Mouse (Mus musculus) hindbrain, embryonic 14.5 days (tissue): ENCODE data around the gene Rgp1. TPM values are rescaled to one million over a fixed set of nuclear protein-coding genes. Genes with fewer than 3 reads are reported as not detected.

ENCODE experiments used
- ATAC-seq: fragments of 200-750 bp; cut with Nextera tagmentation; 2 replicates; pipeline ENCODE4 v1.8.0; 2017; ENCODE audit warnings: moderate number of reproducible peaks, mild to moderate bottlenecking, moderate TSS enrichment, moderate library complexity; ENCODE audit not compliant: low FRiP score
- DNase-seq: peaks from one replicate; pipeline ENCODE4 v3.0.0-alpha.2; 2015; ENCODE audit warnings: low spot score
- H3K27ac ChIP-seq: fragments of 300-500 bp; sonication (generic); 2 replicates; pipeline ENCODE4 v1.5.1; 2014; ENCODE audit warnings: mild to moderate bottlenecking, moderate library complexity
- H3K27me3 ChIP-seq: fragments of 300-500 bp; sonication (generic); 2 replicates; pipeline ENCODE4 v1.6.1; 2014; ENCODE audit warnings: mild to moderate bottlenecking, low read length, mixed read lengths; ENCODE audit not compliant: control insufficient read depth, insufficient read depth
- H3K36me3 ChIP-seq: fragments of 300-500 bp; sonication (generic); replicated peaks from 2 replicates; pipeline ENCODE4 v1.6.1; 2014; ENCODE audit not compliant: control insufficient read depth, insufficient read depth
- H3K4me1 ChIP-seq: fragments of 300-500 bp; sonication (generic); replicated peaks from 2 replicates; pipeline ENCODE4 v1.6.1; 2014; ENCODE audit warnings: antibody characterized with exemption, low read length, mixed read lengths; ENCODE audit not compliant: control insufficient read depth, insufficient read depth
- H3K4me2 ChIP-seq: fragments of 300-500 bp; sonication (generic); replicated peaks from 2 replicates; pipeline ENCODE4 v1.6.1; 2014; ENCODE audit warnings: mild to moderate bottlenecking, moderate library complexity
- H3K4me3 ChIP-seq: fragments of 300-500 bp; sonication (generic); replicated peaks from 2 replicates; pipeline ENCODE4 v1.5.1; 2014; ENCODE audit warnings: mild to moderate bottlenecking, low read length
- H3K9ac ChIP-seq: fragments of 300-500 bp; sonication (generic); 2 replicates; pipeline ENCODE4 v1.6.1; 2014
- H3K9me3 ChIP-seq: fragments of 300-500 bp; sonication (generic); 2 replicates; pipeline ENCODE4 v1.6.1; 2016; ENCODE audit warnings: low read length; ENCODE audit not compliant: control insufficient read depth
- WGBS: fragments of 180-500 bp; shearing (Covaris S2); extraction: QIAGEN DNeasy Blood & Tissue Kit; methylation state at CpG from one replicate; pipeline ENCODE4 v1.1.7; 2014; 5-methylcytosine and 5-hydroxymethylcytosine counted together
- polyA plus RNA-seq: library from polyadenylated mRNA; unstranded; fragments of >200 nt; fragmentation: Nextera tagmentation; extraction: Ambion mirVana; gene quantifications from 2 replicates; pipeline ENCODE4 v1.2.1, GENCODE M21; 2014

The Rgp1 gene
- 21.7 and 25.2 TPM in 2 replicates for polyA plus RNA-seq

DNA sequence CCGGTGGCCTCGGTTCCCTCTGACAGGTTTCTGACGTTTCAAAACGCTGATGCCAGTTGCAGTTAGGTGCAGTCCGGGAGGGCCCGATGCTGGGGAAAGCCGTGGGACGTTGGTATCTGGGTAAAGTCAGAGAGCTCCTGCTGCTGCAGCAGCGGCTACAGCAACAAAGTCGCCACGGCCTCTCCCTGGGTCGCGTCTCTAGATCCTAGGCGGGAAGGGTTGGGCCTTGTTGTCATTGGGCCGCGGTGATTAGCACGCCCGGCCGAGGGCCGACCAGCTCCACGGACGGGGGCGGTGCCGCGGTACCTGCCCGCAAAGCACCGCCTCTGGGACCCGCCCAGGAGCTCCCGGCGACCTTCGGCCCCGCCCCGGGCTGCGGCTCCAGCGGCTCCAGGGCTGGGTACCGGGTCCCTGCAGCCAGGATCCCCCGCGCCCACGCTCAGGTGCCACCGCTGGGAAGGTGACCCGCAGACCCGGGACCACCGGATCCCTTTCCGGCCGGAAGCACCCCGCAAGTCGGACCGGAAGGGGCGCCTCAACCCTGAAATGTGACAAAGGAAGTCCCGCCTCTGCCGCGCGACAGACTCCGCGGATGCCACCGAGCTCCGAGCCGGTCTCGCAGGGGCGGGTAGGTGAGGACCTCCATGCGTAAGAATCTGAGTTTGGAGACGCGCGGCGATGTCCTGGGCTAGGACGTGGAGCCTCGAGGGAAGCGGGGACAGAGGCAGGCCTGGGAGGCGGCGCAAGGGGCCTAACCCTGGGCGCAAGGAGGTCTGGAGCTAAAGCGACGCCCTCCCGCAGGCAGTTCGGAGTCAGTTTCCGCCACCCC, at the start of gene Rgp1, which contains the start of gene Gba2:
Rgp1 (plus strand) TSS at position 340 of the 829 bp plus-strand sequence.
Gba2 (minus strand) TSS at position 498 of the 829 bp plus-strand sequence.
- WGBS: under 1% methylated on average over 70 of the region's 76 CpGs
- H3K4me1 ChIP-seq: peaks cover 48% of the 10 kb centered on the region
- no peaks in the 10 kb centered on the region for H3K9me3 ChIP-seq
- peak within 1 kb of the TSS; percentile 98 for H3K4me2 ChIP-seq
- H3K36me3 ChIP-seq: peaks cover 40% of the 10 kb centered on the region
- H3K4me3 ChIP-seq: peak within 1 kb of the TSS; percentile 94
- H3K27ac ChIP-seq: peak within 1 kb of the TSS; percentile 87
- ATAC-seq: peak; percentile 89
- H3K27me3 ChIP-seq: no peaks in the 10 kb centered on the region
- peak; percentile 78 for DNase-seq
- peak within 1 kb of the TSS; percentile 89 for H3K9ac ChIP-seq

DNA sequence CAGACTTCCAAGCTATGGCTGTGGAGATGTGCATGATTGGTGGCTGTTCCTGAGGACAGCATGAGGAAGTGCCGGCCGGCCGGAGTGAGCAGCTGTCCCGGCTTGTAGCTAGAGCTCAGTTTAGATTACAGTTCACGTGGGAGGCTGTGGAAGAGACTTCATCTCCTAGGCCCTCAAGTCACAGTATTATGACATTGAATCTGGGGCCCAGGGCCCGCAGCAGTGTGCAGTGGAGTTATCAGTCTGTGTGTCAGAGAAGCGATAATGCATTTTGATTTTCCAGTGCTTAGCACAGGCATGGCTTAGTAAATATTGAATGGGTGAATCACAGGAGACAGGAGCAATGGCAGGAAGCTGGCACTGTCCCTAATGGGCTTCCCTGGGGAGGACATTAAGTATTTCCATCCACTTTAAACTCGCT, 48.4 kb upstream of the Rgp1 start:
- no peak overlapping the region for H3K4me3 ChIP-seq
- DNase-seq (no peak), ATAC-seq (no peak)
- no peaks in the 10 kb centered on the region for H3K9me3 ChIP-seq
- 63% methylated on average over 8 of the region's 8 CpGs for WGBS
- no peak overlapping the region for H3K4me2 ChIP-seq
- H3K4me1 ChIP-seq: no peaks in the 10 kb centered on the region
- no peak overlapping the region for H3K9ac ChIP-seq
- H3K36me3 ChIP-seq: peaks cover 41% of the 10 kb centered on the region
- peaks cover 14% of the 10 kb centered on the region for H3K27me3 ChIP-seq
- H3K27ac ChIP-seq: 0 out of 2 replicates have a peak overlapping the region, but pooled peaks have one; percentile 38

DNA sequence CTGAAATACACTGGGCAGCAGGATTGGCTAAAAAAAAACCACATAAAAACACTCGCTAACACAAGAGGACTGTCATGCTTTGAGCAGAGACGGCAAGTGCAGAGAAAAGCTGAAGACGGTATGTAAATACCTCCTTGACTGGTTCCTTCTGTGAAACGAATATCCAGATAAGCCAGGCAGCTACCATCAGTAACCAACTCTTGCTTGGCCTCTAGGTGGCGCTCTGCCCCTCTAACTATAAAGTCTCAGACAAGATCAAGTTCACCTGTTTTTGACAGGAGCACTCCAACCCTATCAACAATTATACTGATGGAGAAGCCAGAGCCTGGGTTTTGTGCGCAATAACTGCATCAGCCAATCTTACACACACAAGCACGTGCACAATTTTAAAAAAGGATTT, 47.9 kb upstream of the Rgp1 start:
- no peak overlapping the region for H3K4me3 ChIP-seq
- DNase-seq: peak; percentile 70
- peaks cover 10% of the 10 kb centered on the region; the same call in 1 of the 2 replicates for H3K27me3 ChIP-seq
- H3K36me3 ChIP-seq: peaks cover 46% of the 10 kb centered on the region
- H3K9me3 ChIP-seq: no peaks in the 10 kb centered on the region
- no peak overlapping the region for H3K9ac ChIP-seq
- 29% methylated on average over 7 of the region's 7 CpGs for WGBS
- ATAC-seq: no peak
- H3K4me2 ChIP-seq: no peak overlapping the region
- no peak overlapping the region for H3K27ac ChIP-seq
- no peaks in the 10 kb centered on the region for H3K4me1 ChIP-seq

GRCm38 (mm10) chr4:43533270-43533669, 45.2 kb upstream of the Rgp1 start:
- Histone ChIP-seq H3K4me3 (no peak overlapping the region), H3K4me2 (no peak overlapping the region), H3K27ac (no peak overlapping the region), H3K9me3 (no peaks in the 10 kb centered on the region), H3K27me3 (no peaks in the 10 kb centered on the region), H3K4me1 (no peaks in the 10 kb centered on the region), H3K9ac (no peak overlapping the region), H3K36me3 (peaks cover 72% of the 10 kb centered on the region)
- no peak for ATAC-seq
- 94% methylated on average over 9 of the region's 9 CpGs for WGBS
- DNase-seq: no peak

DNA sequence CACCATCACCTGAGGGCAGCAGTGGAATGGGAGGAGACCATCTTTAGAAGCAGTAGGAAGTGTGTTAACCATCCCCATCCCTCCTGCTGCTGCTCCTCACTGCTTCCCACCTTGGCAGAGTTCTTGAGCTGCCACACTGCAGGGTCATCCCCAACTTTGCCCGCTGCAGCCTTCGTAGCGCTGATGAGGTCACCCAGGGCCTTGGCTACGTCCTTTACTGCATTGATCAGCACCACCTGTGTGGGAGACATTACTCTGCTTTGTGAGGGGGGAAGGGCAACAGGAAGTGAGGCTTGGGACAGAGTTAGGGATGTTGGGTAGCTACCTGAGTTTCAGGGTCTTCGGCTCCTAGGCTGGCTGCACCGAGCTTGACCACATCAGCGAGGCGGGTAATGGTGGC, 42.9 kb upstream of the Rgp1 start:
- Histone ChIP-seq H3K36me3 (peaks cover 96% of the 10 kb centered on the region), H3K4me3 (no peak overlapping the region), H3K4me2 (no peak overlapping the region), H3K9ac (no peak overlapping the region), H3K27me3 (no peaks in the 10 kb centered on the region), H3K4me1 (no peaks in the 10 kb centered on the region), H3K27ac (no peak overlapping the region), H3K9me3 (no peaks in the 10 kb centered on the region)
- WGBS: over 99% methylated on average over 8 of the region's 8 CpGs
- no peak for ATAC-seq
- no peak for DNase-seq

GRCm38 (mm10) chr4:43536031-43536430, 42.5 kb upstream of the Rgp1 start:
- Histone ChIP-seq H3K4me1 (no peaks in the 10 kb centered on the region), H3K9ac (no peak overlapping the region), H3K4me3 (no peak overlapping the region), H3K36me3 (peaks cover 99% of the 10 kb centered on the region), H3K9me3 (no peaks in the 10 kb centered on the region), H3K27ac (no peak overlapping the region), H3K4me2 (no peak overlapping the region), H3K27me3 (no peaks in the 10 kb centered on the region)
- WGBS: 96% methylated on average over 9 of the region's 9 CpGs
- ATAC-seq: no peak
- no peak for DNase-seq

DNA sequence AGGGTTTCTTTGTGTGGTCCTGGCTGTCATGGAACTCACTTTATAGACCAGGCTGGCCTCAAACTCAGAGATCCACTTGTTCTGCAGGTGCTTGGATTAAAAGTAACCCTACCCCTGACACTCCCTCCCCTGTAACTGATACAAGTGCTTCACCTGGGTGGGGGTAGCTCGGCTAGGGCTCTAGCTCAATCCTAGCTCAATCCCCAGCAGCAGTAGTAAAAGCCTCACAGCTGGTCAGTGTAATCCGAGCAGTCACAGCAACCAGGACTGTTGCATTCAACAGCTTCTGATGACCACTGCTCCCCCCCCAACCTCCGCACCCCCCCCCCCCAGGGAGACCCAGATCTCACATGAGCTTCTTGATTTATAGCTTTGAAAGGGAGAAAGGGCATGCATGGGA, 36.5 kb upstream of the Rgp1 start:
- DNase-seq (no peak), ATAC-seq (no peak)
- Histone ChIP-seq H3K9ac (no peak overlapping the region), H3K27me3 (no peaks in the 10 kb centered on the region), H3K27ac (no peak overlapping the region), H3K36me3 (peaks cover 100% of the 10 kb centered on the region), H3K4me2 (no peak overlapping the region), H3K4me3 (no peak overlapping the region), H3K4me1 (no peaks in the 10 kb centered on the region), H3K9me3 (no peaks in the 10 kb centered on the region)
- 93% methylated on average over 3 of the region's 3 CpGs for WGBS

DNA sequence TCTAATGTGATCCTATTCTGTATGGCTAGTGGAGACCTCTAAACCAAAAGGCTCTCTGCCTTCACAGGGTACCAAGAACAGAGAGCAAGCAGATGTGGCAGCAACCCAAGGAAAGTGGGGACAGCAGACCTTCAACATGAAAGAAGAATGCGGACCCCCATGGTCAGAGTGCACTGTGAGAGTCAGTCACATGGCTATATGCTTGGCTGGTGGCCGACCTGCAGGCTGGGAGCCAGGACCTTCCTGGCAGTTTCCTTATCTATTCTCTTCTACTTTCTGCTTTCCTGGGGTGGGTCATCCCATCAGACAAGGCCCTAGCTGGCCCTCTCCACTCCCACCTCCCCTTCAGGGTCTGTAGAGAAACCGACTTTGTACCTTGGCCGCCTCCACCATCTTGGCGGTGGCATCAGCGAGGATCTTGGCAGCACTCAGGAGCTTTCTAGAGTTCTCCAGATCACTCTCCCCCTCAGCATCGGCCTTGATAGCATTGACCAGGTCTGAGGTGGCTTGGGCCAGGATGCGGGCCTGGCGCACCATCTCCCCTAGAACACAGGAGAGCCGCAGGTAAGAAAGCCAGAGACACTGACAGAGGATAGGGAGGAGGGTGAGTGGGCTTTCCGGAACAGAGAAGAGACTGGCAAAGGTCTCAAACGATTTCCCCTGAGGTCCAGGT, 32.0 kb upstream of the Rgp1 start:
- Histone ChIP-seq H3K27ac (no peak overlapping the region), H3K9me3 (no peaks in the 10 kb centered on the region), H3K36me3 (peaks cover 100% of the 10 kb centered on the region), H3K4me1 (no peaks in the 10 kb centered on the region), H3K9ac (no peak overlapping the region), H3K27me3 (no peaks in the 10 kb centered on the region), H3K4me3 (no peak overlapping the region), H3K4me2 (no peak overlapping the region)
- DNase-seq (no peak), ATAC-seq (no peak)
- 92% methylated on average over 12 of the region's 12 CpGs for WGBS

DNA sequence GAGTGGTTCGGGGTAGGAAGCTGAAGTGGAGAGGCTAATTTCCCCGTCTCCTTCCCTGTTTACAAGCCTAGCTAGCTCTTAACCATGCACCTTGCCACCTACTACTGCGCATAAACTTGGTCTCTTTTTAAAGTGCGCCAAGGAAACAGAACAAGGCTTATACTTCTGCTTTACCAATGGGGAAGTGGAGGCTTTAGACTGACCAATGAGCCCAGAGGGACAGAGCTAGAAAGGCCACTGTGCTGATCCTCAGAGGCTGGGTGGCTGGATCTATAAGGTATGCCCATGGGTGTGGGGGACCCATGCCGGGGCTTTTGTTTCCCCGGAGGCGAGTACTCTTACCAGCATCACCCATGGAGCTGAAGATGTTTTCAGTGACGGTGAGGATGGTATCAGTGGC, 31.4 kb upstream of the Rgp1 start:
- no peak overlapping the region for H3K27ac ChIP-seq
- H3K27me3 ChIP-seq: no peaks in the 10 kb centered on the region
- no peak for DNase-seq
- H3K9me3 ChIP-seq: no peaks in the 10 kb centered on the region
- no peak overlapping the region for H3K4me2 ChIP-seq
- H3K36me3 ChIP-seq: peaks cover 100% of the 10 kb centered on the region
- no peak overlapping the region for H3K9ac ChIP-seq
- 94% methylated on average over 8 of the region's 8 CpGs for WGBS
- ATAC-seq: no peak
- no peaks in the 10 kb centered on the region for H3K4me1 ChIP-seq
- no peak overlapping the region for H3K4me3 ChIP-seq
